8 mouse cellular contexts compared by ENCODE assay signal in genomic region chr9:50616161-50616560, GRCm38 (mm10). TPM values are rescaled to one million over a fixed set of nuclear protein-coding genes. Genes with fewer than 3 reads are reported as not detected.
DNase-seq lines count a peak whose midpoint lies in the region; ATAC-seq and TF ChIP-seq lines count a peak whose summit lies in the region.

No protein-coding gene starts in this region.

- no peak for TF ChIP-seq CTCF in layer of hippocampus, adult 2 months (conservative IDR thresholded peaks at IDR 0.05)
- no peak for TF ChIP-seq CTCF in hindbrain, postnatal 0 days (IDR thresholded peaks at IDR 0.05; ENCODE audit: low read depth)
- TF ChIP-seq CTCF in midbrain, postnatal 0 days (IDR thresholded peaks at IDR 0.05) = no peak

- no peaks in the 10 kb centered on the region; the same call in 1 of the 2 replicates for H3K4me1 ChIP-seq in embryonic facial prominence, embryonic 11.5 days (ENCODE audit: control insufficient read depth, insufficient read depth, low read length)
- H3K4me1 ChIP-seq in hindbrain, postnatal 0 days (ENCODE audit: insufficient read depth, low read length) = peaks cover 4% of the 10 kb centered on the region; the same call in 1 of the 2 replicates
- peaks cover 6% of the 10 kb centered on the region; the same call in 1 of the 2 replicates for H3K4me1 ChIP-seq in midbrain, postnatal 0 days (ENCODE audit: insufficient read depth, low read length)

- peak overlapping the region; percentile 93 for H3K9ac ChIP-seq in embryonic facial prominence, embryonic 11.5 days (replicated peaks; ENCODE audit: low read length)
- peak overlapping the region; percentile 94 for H3K9ac ChIP-seq in hindbrain, postnatal 0 days (replicated peaks; ENCODE audit: low read length)
- peak overlapping the region; percentile 84 for H3K9ac ChIP-seq in midbrain, postnatal 0 days (replicated peaks; ENCODE audit: low read length, poor library complexity, severe bottlenecking)

- no peak for ATAC-seq in embryonic facial prominence, embryonic 11.5 days (replicated peaks; ENCODE audit: insufficient number of reproducible peaks, low FRiP score, low TSS enrichment, low read depth)
- ATAC-seq in hindbrain, postnatal 0 days = no peak
- no peak for ATAC-seq in midbrain, postnatal 0 days (ENCODE audit: low FRiP score)

- H3K9me3 ChIP-seq in embryonic facial prominence, embryonic 11.5 days (replicated peaks; ENCODE audit: control insufficient read depth, low read length) = no peaks in the 10 kb centered on the region
- H3K9me3 ChIP-seq in hindbrain, postnatal 0 days (ENCODE audit: low read length) = no peaks in the 10 kb centered on the region
- H3K9me3 ChIP-seq in midbrain, postnatal 0 days (ENCODE audit: low read length) = no peaks in the 10 kb centered on the region

- H3K36me3 ChIP-seq in embryonic facial prominence, embryonic 11.5 days (replicated peaks; ENCODE audit: control insufficient read depth, insufficient read depth, low read depth, low read length) = no peaks in the 10 kb centered on the region; the same call in 1 of the 2 replicates
- H3K36me3 ChIP-seq in hindbrain, postnatal 0 days (ENCODE audit: insufficient read depth, low read length) = peaks cover 21% of the 10 kb centered on the region; the same call in 1 of the 2 replicates
- H3K36me3 ChIP-seq in midbrain, postnatal 0 days (ENCODE audit: insufficient read depth, low read length) = peaks cover 23% of the 10 kb centered on the region; the same call in 1 of the 2 replicates

- peak overlapping the region; percentile 68 for H3K4me2 ChIP-seq in embryonic facial prominence, embryonic 11.5 days (ENCODE audit: low read depth, low read length)
- H3K4me2 ChIP-seq in hindbrain, postnatal 0 days (ENCODE audit: low read depth, low read length) = peak overlapping the region; percentile 75
- H3K4me2 ChIP-seq in midbrain, postnatal 0 days (ENCODE audit: low read depth, low read length, poor library complexity, severe bottlenecking) = peak overlapping the region; percentile 69

- WGBS in embryonic facial prominence, embryonic 11.5 days = 36% methylated on average over 11 of the region's 11 CpGs
- 39% methylated on average over 11 of the region's 11 CpGs for WGBS in hindbrain, postnatal 0 days
- WGBS in midbrain, postnatal 0 days = 38% methylated on average over 11 of the region's 11 CpGs

- H3K27ac ChIP-seq in layer of hippocampus, adult 2 months = peak overlapping the region; percentile 97
- no peak overlapping the region for H3K27ac ChIP-seq in embryonic facial prominence, embryonic 11.5 days (replicated peaks; ENCODE audit: low read depth, low read length)
- H3K27ac ChIP-seq in hindbrain, postnatal 0 days = peak overlapping the region; percentile 96; the same call in 1 of the 2 replicates
- H3K27ac ChIP-seq in midbrain, postnatal 0 days (ENCODE audit: low read depth, low read length) = peak overlapping the region; percentile 97; the same call in 1 of the 2 replicates

- H3K4me3 ChIP-seq in layer of hippocampus, adult 2 months = peak overlapping the region; percentile 69
- H3K4me3 ChIP-seq in embryonic facial prominence, embryonic 11.5 days (ENCODE audit: low read depth, low read length) = peak overlapping the region; percentile 99
- H3K4me3 ChIP-seq in hindbrain, postnatal 0 days (ENCODE audit: low read length) = peak overlapping the region; percentile 98
- peak overlapping the region; percentile 79 for H3K4me3 ChIP-seq in midbrain, postnatal 0 days (ENCODE audit: low read depth, low read length)

- no peak for DNase-seq in layer of hippocampus, adult 2 months (ENCODE audit: low spot score in 2 of 2)
- no peak for DNase-seq in layer of hippocampus, adult 9-10 months (ENCODE audit: low spot score)
- no peak for DNase-seq in embryonic facial prominence, embryonic 11.5 days (ENCODE audit: low spot score)
- no peak for DNase-seq in hindbrain, postnatal 0 days (ENCODE audit: low spot score)
- no peak for DNase-seq in midbrain, postnatal 0 days (ENCODE audit: low spot score)
- no peak for DNase-seq in layer of hippocampus, postnatal 36 days
- no peak for DNase-seq in thymus, postnatal 36 days
- DNase-seq in gastrocnemius, postnatal 36 days = no peak

- intact Hi-C loops in gastrocnemius, postnatal 36 days (cut with DNase I) = loop anchor here (2.0 kb wide), 1 partner anchor 43 kb away; the partner anchor contains the start of gene Dlat

- H3K27me3 ChIP-seq in embryonic facial prominence, embryonic 11.5 days (ENCODE audit: control insufficient read depth, insufficient read depth, low read length) = no peaks in the 10 kb centered on the region
- H3K27me3 ChIP-seq in hindbrain, postnatal 0 days (ENCODE audit: insufficient read depth, low read length) = no peaks in the 10 kb centered on the region
- no peaks in the 10 kb centered on the region for H3K27me3 ChIP-seq in midbrain, postnatal 0 days (ENCODE audit: insufficient read depth, low read length)

RNA-seq across cellular contexts. Expression of gene Pih1d2, which starts 1.0 kb away (rescaled TPM):
- total RNA-seq in layer of hippocampus, adult 2 months (2021) = 1 to 10 TPM; 2.3 to 2.7 TPM
- polyA plus RNA-seq in embryonic facial prominence, embryonic 11.5 days (2014; fragmentation: Nextera tagmentation; extraction: Ambion mirVana) = 3.1 and 5.3 TPM in 2 replicates
- 1.2 and 2.6 TPM in 2 replicates for total RNA-seq in hindbrain, postnatal 0 days (2014; rRNA removed)
- 5.5 and 7.7 TPM in 2 replicates for polyA plus RNA-seq in hindbrain, postnatal 0 days (2015; fragmentation: Nextera tagmentation; extraction: Ambion mirVana)
- total RNA-seq in midbrain, postnatal 0 days (2014; rRNA removed) = 1.3 and 15.0 TPM in 2 replicates
- 3.3 and 6.1 TPM in 2 replicates for polyA plus RNA-seq in midbrain, postnatal 0 days (2015; fragmentation: Nextera tagmentation; extraction: Ambion mirVana)
- total RNA-seq in layer of hippocampus, postnatal 36 days (2021) = 1 to 10 TPM; 2.2 to 3.0 TPM
- under 1 TPM in 1 of 2 experiments, not detected in 1; 0.96 TPM for total RNA-seq in gastrocnemius, postnatal 36 days (2021)

RNA-seq across cellular contexts. Expression of gene Nkapd1, which starts 1.1 kb away (rescaled TPM):
- total RNA-seq in layer of hippocampus, adult 2 months (2021) = 10 to 100 TPM; 20.8 to 22.1 TPM
- 30.8 and 35.3 TPM in 2 replicates for polyA plus RNA-seq in embryonic facial prominence, embryonic 11.5 days (2014; fragmentation: Nextera tagmentation; extraction: Ambion mirVana)
- total RNA-seq in hindbrain, postnatal 0 days (2014; rRNA removed) = 10.7 and 15.0 TPM in 2 replicates
- 20.2 and 21.2 TPM in 2 replicates for polyA plus RNA-seq in hindbrain, postnatal 0 days (2015; fragmentation: Nextera tagmentation; extraction: Ambion mirVana)
- total RNA-seq in midbrain, postnatal 0 days (2014; rRNA removed) = 10.9 and 19.3 TPM in 2 replicates
- polyA plus RNA-seq in midbrain, postnatal 0 days (2015; fragmentation: Nextera tagmentation; extraction: Ambion mirVana) = 18.7 and 22.5 TPM in 2 replicates
- 10 to 100 TPM; 18.3 to 22.7 TPM for total RNA-seq in layer of hippocampus, postnatal 36 days (2021)
- 10 to 100 TPM in 1 of 2 experiments, 1 to 10 TPM in 1; 8.1 to 11.4 TPM for total RNA-seq in gastrocnemius, postnatal 36 days (2021)

RNA-seq across cellular contexts. Expression of gene Timm8b, which starts 12.5 kb away (rescaled TPM):
- 100 to 1,000 TPM; 206 to 234 TPM for total RNA-seq in layer of hippocampus, adult 2 months (2021)
- 301 and 326 TPM in 2 replicates for polyA plus RNA-seq in embryonic facial prominence, embryonic 11.5 days (2014; fragmentation: Nextera tagmentation; extraction: Ambion mirVana)
- total RNA-seq in hindbrain, postnatal 0 days (2014; rRNA removed) = 131 and 165 TPM in 2 replicates
- 442 and 445 TPM in 2 replicates for polyA plus RNA-seq in hindbrain, postnatal 0 days (2015; fragmentation: Nextera tagmentation; extraction: Ambion mirVana)
- total RNA-seq in midbrain, postnatal 0 days (2014; rRNA removed) = 185 and 193 TPM in 2 replicates
- 404 and 419 TPM in 2 replicates for polyA plus RNA-seq in midbrain, postnatal 0 days (2015; fragmentation: Nextera tagmentation; extraction: Ambion mirVana)
- total RNA-seq in layer of hippocampus, postnatal 36 days (2021) = 100 to 1,000 TPM; 238 to 241 TPM
- total RNA-seq in gastrocnemius, postnatal 36 days (2021) = 100 to 1,000 TPM; 184 to 202 TPM

RNA-seq across cellular contexts. Expression of gene Sdhd, which starts 12.5 kb away (rescaled TPM):
- 100 to 1,000 TPM; 109 to 112 TPM for total RNA-seq in layer of hippocampus, adult 2 months (2021)
- 302 and 308 TPM in 2 replicates for polyA plus RNA-seq in embryonic facial prominence, embryonic 11.5 days (2014; fragmentation: Nextera tagmentation; extraction: Ambion mirVana)
- total RNA-seq in hindbrain, postnatal 0 days (2014; rRNA removed) = 217 and 251 TPM in 2 replicates
- polyA plus RNA-seq in hindbrain, postnatal 0 days (2015; fragmentation: Nextera tagmentation; extraction: Ambion mirVana) = 355 and 363 TPM in 2 replicates
- 189 and 214 TPM in 2 replicates for total RNA-seq in midbrain, postnatal 0 days (2014; rRNA removed)
- 308 and 333 TPM in 2 replicates for polyA plus RNA-seq in midbrain, postnatal 0 days (2015; fragmentation: Nextera tagmentation; extraction: Ambion mirVana)
- total RNA-seq in layer of hippocampus, postnatal 36 days (2021) = 100 to 1,000 TPM; 114 to 116 TPM
- total RNA-seq in gastrocnemius, postnatal 36 days (2021) = 100 to 1,000 TPM; 313 to 336 TPM

RNA-seq across cellular contexts. Expression of gene Dlat, which starts 43.4 kb away (rescaled TPM):
- 100 to 1,000 TPM; 131 to 136 TPM for total RNA-seq in layer of hippocampus, adult 2 months (2021)
- polyA plus RNA-seq in embryonic facial prominence, embryonic 11.5 days (2014; fragmentation: Nextera tagmentation; extraction: Ambion mirVana) = 61.2 and 65.6 TPM in 2 replicates
- 72.2 and 77.4 TPM in 2 replicates for total RNA-seq in hindbrain, postnatal 0 days (2014; rRNA removed)
- polyA plus RNA-seq in hindbrain, postnatal 0 days (2015; fragmentation: Nextera tagmentation; extraction: Ambion mirVana) = 65.1 and 69.2 TPM in 2 replicates
- 67.4 and 70.3 TPM in 2 replicates for total RNA-seq in midbrain, postnatal 0 days (2014; rRNA removed)
- polyA plus RNA-seq in midbrain, postnatal 0 days (2015; fragmentation: Nextera tagmentation; extraction: Ambion mirVana) = 58.7 and 59.1 TPM in 2 replicates
- total RNA-seq in layer of hippocampus, postnatal 36 days (2021) = 100 to 1,000 TPM; 134 to 144 TPM
- total RNA-seq in gastrocnemius, postnatal 36 days (2021) = 100 to 1,000 TPM; 207 to 232 TPM
